Mouse (Mus musculus) hindbrain, postnatal 0 days (tissue): ENCODE data around the gene Tmed9. TPM values are rescaled to one million over a fixed set of nuclear protein-coding genes. Genes with fewer than 3 reads are reported as not detected.
"Not testable (repeated sequence)": the region's sequence is repeated elsewhere in the genome, so short reads cannot be mapped to it uniquely, and the experiment has no call there.

Source experiments
- ATAC-seq: fragments of 200-750 bp; cut with Nextera tagmentation; 2 replicates; pipeline ENCODE4 v1.8.0; 2017; ENCODE audit warnings: mild to moderate bottlenecking, moderate TSS enrichment, moderate library complexity
- DNase-seq: peaks from one replicate; pipeline ENCODE4 v3.0.0-alpha.2; 2015; ENCODE audit warnings: low spot score
- H3K27ac ChIP-seq: fragments of 300-500 bp; sonication (generic); 2 replicates; pipeline ENCODE4 v1.5.1; 2014; ENCODE audit warnings: mild to moderate bottlenecking
- H3K27me3 ChIP-seq: fragments of 300-500 bp; sonication (generic); 2 replicates; pipeline ENCODE4 v1.6.1; 2014; ENCODE audit warnings: low read length, mixed read lengths; ENCODE audit not compliant: insufficient read depth
- H3K36me3 ChIP-seq: fragments of 300-500 bp; sonication (generic); 2 replicates; pipeline ENCODE4 v1.6.1; 2014; ENCODE audit warnings: low read length, mixed read lengths; ENCODE audit not compliant: insufficient read depth
- H3K4me1 ChIP-seq: fragments of 300-500 bp; sonication (generic); 2 replicates; pipeline ENCODE4 v1.6.1; 2014; ENCODE audit warnings: antibody characterized with exemption, low read length, mixed read lengths; ENCODE audit not compliant: insufficient read depth
- H3K4me2 ChIP-seq: fragments of 300-500 bp; sonication (generic); 2 replicates; pipeline ENCODE4 v1.6.1; 2014; ENCODE audit warnings: low read depth, mild to moderate bottlenecking, low read length, moderate library complexity, mixed read lengths
- H3K4me3 ChIP-seq: fragments of 300-500 bp; sonication (generic); 2 replicates; pipeline ENCODE4 v1.5.1; 2014; ENCODE audit warnings: low read length
- H3K9ac ChIP-seq: fragments of 300-500 bp; sonication (generic); replicated peaks from 2 replicates; pipeline ENCODE4 v1.6.1; 2014; ENCODE audit warnings: mild to moderate bottlenecking, low read length, moderate library complexity, mixed read lengths
- H3K9me3 ChIP-seq: fragments of 300-500 bp; sonication (generic); 2 replicates; pipeline ENCODE4 v1.6.1; 2016; ENCODE audit warnings: low read length, mixed read lengths
- CTCF ChIP-seq: IDR thresholded peaks from 2 replicates; pipeline ENCODE4 v1.5.1; 2016; ENCODE audit warnings: antibody characterized with exemption, control low read depth, low read depth
- WGBS: fragments of 180-500 bp; shearing (Covaris S2); extraction: QIAGEN DNeasy Blood & Tissue Kit; methylation state at CpG from one replicate; pipeline ENCODE4 v1.1.7; 2014; 5-methylcytosine and 5-hydroxymethylcytosine counted together
- polyA plus RNA-seq: library from polyadenylated mRNA; unstranded; fragments of >200 nt; fragmentation: Nextera tagmentation; extraction: Ambion mirVana; gene quantifications from 2 replicates; pipeline ENCODE4 v1.2.1, GENCODE M21; 2015
- total RNA-seq: library from RNA; depleted of rRNA; stranded (reverse); fragments of >200 nt; gene quantifications from 2 replicates; pipeline ENCODE4 v1.2.3, GENCODE M21; 2014; rRNA removed

The Tmed9 gene
- total and polyA plus RNA-seq, 2 experiments from 2014 or later = 59.3 to 117 TPM

DNA sequence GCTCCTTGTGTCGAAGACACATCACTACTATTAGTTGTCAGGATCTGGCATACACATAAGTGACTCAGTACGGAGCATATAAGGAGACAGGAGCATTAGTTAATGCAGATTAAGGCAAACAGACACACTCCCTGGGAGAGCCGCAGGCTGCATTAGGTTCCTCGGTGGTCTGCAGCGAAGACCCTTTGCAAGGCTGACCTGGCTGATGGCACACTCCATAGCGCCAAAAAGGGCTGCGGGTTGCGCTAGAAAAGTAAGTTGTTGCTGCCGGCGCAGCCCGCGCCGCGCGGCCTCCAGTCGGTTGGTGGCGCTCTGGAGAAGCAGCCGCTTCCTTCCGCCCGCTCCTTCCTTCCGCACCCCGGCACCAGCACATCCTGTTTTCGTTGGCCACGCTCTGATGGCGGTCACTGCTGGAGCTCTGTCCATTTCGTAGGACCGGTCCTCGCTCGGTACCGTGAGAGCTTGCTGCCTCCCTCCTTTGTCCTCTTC is 61.2 kb downstream of the Tmed9 start, which contains the start of gene Ddx46:
Gene Ddx46, plus strand, starts transcription at position 389 of the 489 bp plus-strand sequence.
- H3K36me3 ChIP-seq = peaks cover 22% of the 10 kb centered on the region
- H3K9me3 ChIP-seq = no peaks in the 10 kb centered on the region
- H3K9ac ChIP-seq = peak within 1 kb of the TSS; percentile 88
- peak within 1 kb of the TSS; percentile 95 for H3K4me3 ChIP-seq
- ATAC-seq (peak; percentile 95), DNase-seq (peak; percentile 94)
- H3K4me2 ChIP-seq = peak within 1 kb of the TSS; percentile 80
- no peaks in the 10 kb centered on the region for H3K4me1 ChIP-seq
- H3K27ac ChIP-seq = peak within 1 kb of the TSS; percentile 76
- TF ChIP-seq CTCF = peak; percentile 93
- no peaks in the 10 kb centered on the region for H3K27me3 ChIP-seq
- WGBS = 6% methylated on average over 27 of the region's 30 CpGs

DNA sequence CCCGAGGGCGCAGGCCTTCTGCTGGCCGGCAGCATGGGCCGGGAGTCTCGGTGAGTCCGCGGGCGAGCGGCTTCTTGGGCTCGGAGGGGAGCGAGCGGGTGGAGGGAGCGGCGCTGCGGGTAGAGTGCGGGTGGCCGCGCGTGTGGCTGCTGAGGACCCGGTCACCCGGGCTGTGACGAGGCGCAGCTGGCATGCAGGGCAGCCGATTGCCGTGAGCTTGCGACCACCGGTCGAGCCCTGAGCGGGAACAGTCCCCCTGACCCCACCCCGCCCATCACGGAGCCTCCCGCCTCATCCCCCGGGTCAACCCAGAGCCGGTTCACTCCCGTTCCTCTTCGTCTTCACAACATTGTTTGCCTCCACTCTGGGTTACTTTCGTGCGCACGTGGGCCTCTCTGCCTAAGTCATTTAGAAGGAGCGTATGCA is 61.6 kb downstream of the Tmed9 start:
- Histone ChIP-seq H3K9ac (peak overlapping the region; percentile 88), H3K4me2 (peak overlapping the region; percentile 80), H3K36me3 (peaks cover 26% of the 10 kb centered on the region), H3K9me3 (no peaks in the 10 kb centered on the region), H3K4me1 (no peaks in the 10 kb centered on the region), H3K4me3 (peak overlapping the region; percentile 95), H3K27me3 (no peaks in the 10 kb centered on the region), H3K27ac (peak overlapping the region; percentile 76)
- TF ChIP-seq CTCF = no peak
- DNase-seq = no peak
- under 1% methylated on average over 38 of the region's 40 CpGs for WGBS
- peak; percentile 73 for ATAC-seq

DNA sequence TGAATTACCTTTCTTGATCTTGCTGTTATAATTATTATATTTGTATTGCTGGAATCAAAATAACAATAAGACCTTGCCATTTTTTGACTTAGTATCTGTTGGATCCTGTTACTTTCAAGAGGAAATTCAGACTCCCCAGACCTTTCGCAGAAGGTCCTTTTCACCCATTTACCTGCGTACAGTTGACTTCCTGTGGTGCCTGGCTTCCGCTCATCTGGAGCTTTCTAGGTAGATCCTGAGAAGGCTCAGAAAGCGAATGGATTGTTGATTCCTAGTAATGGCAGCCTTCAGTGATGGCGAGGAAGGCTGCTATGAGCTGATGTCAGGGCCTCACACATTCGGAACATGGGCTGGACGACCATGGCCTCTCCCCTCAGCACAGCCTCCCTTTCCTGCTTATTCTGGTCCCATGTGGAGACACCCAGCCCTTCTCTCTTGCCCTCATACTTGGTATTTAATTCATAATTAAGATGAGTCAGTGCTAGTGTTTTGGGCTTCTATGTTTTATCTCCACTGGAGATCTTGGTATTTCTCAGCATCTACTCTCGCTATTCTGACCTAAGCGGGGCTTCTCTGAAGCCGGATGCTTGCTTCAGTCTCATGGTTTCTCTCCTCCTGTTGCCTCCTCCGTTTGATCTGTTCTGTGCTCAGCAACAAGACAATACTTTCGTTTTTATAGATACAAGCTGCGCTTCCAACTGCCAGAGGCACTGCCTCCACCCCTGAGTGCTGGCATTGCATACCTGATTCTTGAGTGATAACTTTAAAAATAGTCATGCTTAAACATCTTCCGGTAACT is 62.9 kb downstream of the Tmed9 start:
- H3K27me3 ChIP-seq = no peaks in the 10 kb centered on the region
- H3K36me3 ChIP-seq = peaks cover 32% of the 10 kb centered on the region
- DNase-seq (no peak), ATAC-seq (no peak)
- no peak overlapping the region for H3K9ac ChIP-seq
- no peaks in the 10 kb centered on the region for H3K9me3 ChIP-seq
- H3K27ac ChIP-seq = no peak overlapping the region
- no peaks in the 10 kb centered on the region for H3K4me1 ChIP-seq
- peak overlapping the region; percentile 80 for H3K4me2 ChIP-seq
- whole genome bisulfite sequencing = 90% methylated on average over 14 of the region's 14 CpGs
- peak overlapping the region; percentile 95; the same call in 1 of the 2 replicates for H3K4me3 ChIP-seq
- TF ChIP-seq CTCF = no peak

DNA sequence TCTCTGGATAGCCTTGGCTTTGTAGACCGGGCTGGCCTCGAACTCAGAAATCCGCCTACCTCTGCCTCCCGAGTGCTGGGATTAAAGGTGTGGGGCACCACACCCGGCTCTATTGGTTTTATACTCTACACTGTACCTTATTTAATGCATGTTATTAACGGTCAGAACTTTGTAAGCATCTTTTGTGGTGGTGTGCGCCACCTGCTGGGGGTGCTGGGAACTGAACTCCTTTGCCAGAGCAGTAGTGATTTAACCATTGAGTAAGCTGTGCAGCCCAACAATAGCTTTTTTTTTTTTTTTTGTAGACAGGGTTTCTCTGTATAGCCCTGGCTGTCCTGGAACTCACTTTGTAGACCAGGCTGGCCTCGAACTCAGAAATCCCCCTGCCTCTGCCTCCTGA is 66.9 kb downstream of the Tmed9 start:
- 48% methylated on average over 8 of the region's 8 CpGs for WGBS
- ATAC-seq, H3K9ac ChIP-seq, H3K9me3 ChIP-seq, H3K4me2 ChIP-seq, H3K4me1 ChIP-seq, H3K27me3 ChIP-seq, H3K27ac ChIP-seq, H3K4me3 ChIP-seq: not testable (repeated sequence)
- DNase-seq = peak; percentile 78
- peak; percentile 82 for TF ChIP-seq CTCF
- H3K36me3 ChIP-seq = peaks cover 29% of the 10 kb centered on the region

DNA sequence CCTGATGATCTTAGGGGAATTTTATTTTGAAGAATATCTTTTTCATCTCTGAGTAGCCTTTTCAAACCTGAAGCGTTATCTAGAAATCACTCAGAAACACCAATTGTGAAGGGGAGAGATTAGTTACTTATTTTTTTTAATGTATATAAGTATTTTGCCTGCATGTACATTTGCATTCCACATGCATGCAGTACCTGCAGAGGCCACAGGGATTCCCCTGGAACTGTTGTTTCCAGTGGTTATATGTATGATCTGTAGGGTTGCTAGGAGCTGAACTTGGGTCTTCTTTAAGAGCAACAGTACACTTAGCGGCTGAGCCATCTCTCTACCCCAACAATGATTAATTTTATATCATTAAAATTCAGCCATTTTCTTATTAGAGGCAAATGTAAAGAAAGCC is 71.0 kb downstream of the Tmed9 start:
- peak; percentile 47 for DNase-seq
- WGBS = 94% methylated on average over 2 of the region's 2 CpGs

More for the DNA sequence above, 71.0 kb downstream of the Tmed9 start:
- H3K9me3 ChIP-seq = no peaks in the 10 kb centered on the region
- no peak overlapping the region for H3K4me3 ChIP-seq
- no peak overlapping the region for H3K27ac ChIP-seq
- no peak for ATAC-seq
- no peaks in the 10 kb centered on the region for H3K27me3 ChIP-seq
- no peaks in the 10 kb centered on the region for H3K4me1 ChIP-seq
- H3K9ac ChIP-seq = no peak overlapping the region
- no peak overlapping the region for H3K4me2 ChIP-seq
- peak; percentile 60 for TF ChIP-seq CTCF
- H3K36me3 ChIP-seq = peaks cover 60% of the 10 kb centered on the region

Other genes with a start within 250 kb of the Tmed9 start
- gene Mxd3, start 243.9 kb upstream of the Tmed9 start, total RNA-seq = 16.3 and 16.8 TPM in 2 replicates
- gene Mxd3, start 243.9 kb upstream of the Tmed9 start, polyA plus RNA-seq = 11.2 and 11.7 TPM in 2 replicates
- gene Lman2, start 210.9 kb upstream of the Tmed9 start, total RNA-seq = 60.7 and 72.2 TPM in 2 replicates
- 36.4 and 37.0 TPM in 2 replicates for gene Lman2, start 210.9 kb upstream of the Tmed9 start, polyA plus RNA-seq
- 0.36 and 0.78 TPM in 2 replicates for gene Rgs14, start 204.0 kb upstream of the Tmed9 start, total RNA-seq
- 0.69 and 0.76 TPM in 2 replicates for gene Rgs14, start 204.0 kb upstream of the Tmed9 start, polyA plus RNA-seq
- not detected in 2 replicates for gene Slc34a1, start 175.5 kb upstream of the Tmed9 start, total RNA-seq
- not detected in 2 replicates for gene Slc34a1, start 175.5 kb upstream of the Tmed9 start, polyA plus RNA-seq
- gene Pfn3, start 158.5 kb upstream of the Tmed9 start, total RNA-seq = 0.52 TPM in 1 of 2 replicates, not detected in the other
- 0.37 and 0.68 TPM in 2 replicates for gene Pfn3, start 158.5 kb upstream of the Tmed9 start, polyA plus RNA-seq
- not detected in 2 replicates for gene F12, start 146.9 kb upstream of the Tmed9 start, total RNA-seq
- gene F12, start 146.9 kb upstream of the Tmed9 start, polyA plus RNA-seq = 0.26 and 0.48 TPM in 2 replicates
- 72.2 and 72.6 TPM in 2 replicates for gene Grk6, start 128.7 kb upstream of the Tmed9 start, total RNA-seq
- gene Grk6, start 128.7 kb upstream of the Tmed9 start, polyA plus RNA-seq = 34.7 and 35.5 TPM in 2 replicates
- gene Prr7, start 109.5 kb upstream of the Tmed9 start, total RNA-seq = 106 and 119 TPM in 2 replicates
- 4.6 and 4.9 TPM in 2 replicates for gene Prr7, start 109.5 kb upstream of the Tmed9 start, polyA plus RNA-seq
- 442 and 446 TPM in 2 replicates for gene Dbn1, start 85.6 kb upstream of the Tmed9 start, total RNA-seq
- 369 and 371 TPM in 2 replicates for gene Dbn1, start 85.6 kb upstream of the Tmed9 start, polyA plus RNA-seq
- gene Pdlim7, start 60.1 kb upstream of the Tmed9 start, total RNA-seq = 43.4 and 49.9 TPM in 2 replicates
- 133 TPM in 2 replicates for gene Pdlim7, start 60.1 kb upstream of the Tmed9 start, polyA plus RNA-seq
- 4.7 and 5.2 TPM in 2 replicates for gene Dok3, start 44.4 kb upstream of the Tmed9 start, total RNA-seq
- gene Dok3, start 44.4 kb upstream of the Tmed9 start, polyA plus RNA-seq = 1.1 and 1.6 TPM in 2 replicates
- gene Ddx41, start 37.1 kb upstream of the Tmed9 start, total RNA-seq = 48.6 and 53.4 TPM in 2 replicates
- gene Ddx41, start 37.1 kb upstream of the Tmed9 start, polyA plus RNA-seq = 44.4 and 47.2 TPM in 2 replicates
- 60.2 and 87.5 TPM in 2 replicates for gene Fam193b, start 2.6 kb upstream of the Tmed9 start, total RNA-seq
- gene Fam193b, start 2.6 kb upstream of the Tmed9 start, polyA plus RNA-seq = 38.8 and 38.9 TPM in 2 replicates
- gene B4galt7, start 26.2 kb downstream of the Tmed9 start, total RNA-seq = 66.7 and 66.8 TPM in 2 replicates
- 42.9 and 44.0 TPM in 2 replicates for gene B4galt7, start 26.2 kb downstream of the Tmed9 start, polyA plus RNA-seq
- gene Caml, start 49.3 kb downstream of the Tmed9 start, total RNA-seq = 70.3 and 76.2 TPM in 2 replicates
- 105 and 115 TPM in 2 replicates for gene Caml, start 49.3 kb downstream of the Tmed9 start, polyA plus RNA-seq
- gene Ddx46, start 61.3 kb downstream of the Tmed9 start, total RNA-seq = 17.9 and 18.7 TPM in 2 replicates
- 19.9 and 23.4 TPM in 2 replicates for gene Ddx46, start 61.3 kb downstream of the Tmed9 start, polyA plus RNA-seq
- gene B230219D22Rik, start 119.4 kb downstream of the Tmed9 start, total RNA-seq = 132 and 145 TPM in 2 replicates
- gene B230219D22Rik, start 119.4 kb downstream of the Tmed9 start, polyA plus RNA-seq = 51.7 and 55.0 TPM in 2 replicates
- 111 and 113 TPM in 2 replicates for gene Txndc15, start 140.9 kb downstream of the Tmed9 start, total RNA-seq
- 129 TPM in 2 replicates for gene Txndc15, start 140.9 kb downstream of the Tmed9 start, polyA plus RNA-seq
- gene Pcbd2, start 153.6 kb downstream of the Tmed9 start, total RNA-seq = 4.9 and 11.0 TPM in 2 replicates
- gene Pcbd2, start 153.6 kb downstream of the Tmed9 start, polyA plus RNA-seq = 32.1 and 35.6 TPM in 2 replicates
- not detected in 2 replicates for gene Catsper3, start 210.8 kb downstream of the Tmed9 start, total RNA-seq
- gene Catsper3, start 210.8 kb downstream of the Tmed9 start, polyA plus RNA-seq = 0.26 and 0.43 TPM in 2 replicates